Mouse (Mus musculus) cerebellum, adult 9-11 months (tissue): ENCODE data around the gene Slc25a5.

Experiments
- DNase-seq: peaks from one replicate; pipeline ENCODE4 v3.0.0; 2022

Gene Slc25a5

GRCm38 (mm10) chrX:36803189-36803588 is 7.7 kb downstream of the Slc25a5 start:
- no peak for DNase-seq

GRCm38 (mm10) chrX:36804196-36804595 is 8.7 kb downstream of the Slc25a5 start:
- no peak for DNase-seq

- DNase-seq = no peak
Measured at GRCm38 (mm10) chrX:36805466-36806235, 10.2 kb downstream of the Slc25a5 start.

- DNase-seq = peak; percentile 91
Measured at GRCm38 (mm10) chrX:36807360-36808317, 12.2 kb downstream of the Slc25a5 start.

GRCm38 (mm10) chrX:36808318-36808683 is 12.8 kb downstream of the Slc25a5 start:
- DNase-seq = peak; percentile 31

- no peak for DNase-seq
Measured at GRCm38 (mm10) chrX:36811377-36811776, 15.9 kb downstream of the Slc25a5 start.

GRCm38 (mm10) chrX:36814161-36814836 is 18.8 kb downstream of the Slc25a5 start:
- DNase-seq = no peak

GRCm38 (mm10) chrX:36815022-36815421 is 19.6 kb downstream of the Slc25a5 start:
- DNase-seq = no peak

- DNase-seq = no peak
Measured at GRCm38 (mm10) chrX:36815439-36815838, 20.0 kb downstream of the Slc25a5 start.

- peak; percentile 23 for DNase-seq
Measured at GRCm38 (mm10) chrX:36816368-36816899, 21.0 kb downstream of the Slc25a5 start.

- no peak for DNase-seq
Measured at GRCm38 (mm10) chrX:36816953-36817441, 21.5 kb downstream of the Slc25a5 start.

- DNase-seq = no peak
Measured at GRCm38 (mm10) chrX:36819575-36819974, 24.1 kb downstream of the Slc25a5 start.

- DNase-seq = no peak
Measured at GRCm38 (mm10) chrX:36820201-36820600, 24.8 kb downstream of the Slc25a5 start.

- DNase-seq = no peak
Measured at GRCm38 (mm10) chrX:36823932-36824711, 28.7 kb downstream of the Slc25a5 start.

- no peak for DNase-seq
Measured at GRCm38 (mm10) chrX:36825032-36825431, 29.6 kb downstream of the Slc25a5 start.

- no peak for DNase-seq
Measured at GRCm38 (mm10) chrX:36826873-36827272, 31.4 kb downstream of the Slc25a5 start.

GRCm38 (mm10) chrX:36830271-36830670 is 34.8 kb downstream of the Slc25a5 start:
- DNase-seq = peak; percentile 26

GRCm38 (mm10) chrX:36831632-36832031 is 36.2 kb downstream of the Slc25a5 start:
- DNase-seq = no peak

GRCm38 (mm10) chrX:36833397-36834084 is 38.1 kb downstream of the Slc25a5 start:
- DNase-seq = peak; percentile 47

GRCm38 (mm10) chrX:36837069-36837676 is 41.7 kb downstream of the Slc25a5 start:
- no peak for DNase-seq

- DNase-seq = no peak
Measured at GRCm38 (mm10) chrX:36839391-36839790, 43.9 kb downstream of the Slc25a5 start.
